Mouse (Mus musculus): ENCODE measurements around the gene Tigd4. TPM values are rescaled to one million over a fixed set of nuclear protein-coding genes. Genes with fewer than 3 reads are reported as not detected.
"Not testable (repeated sequence)": the region's sequence is repeated elsewhere in the genome, so short reads cannot be mapped to it uniquely, and the experiment has no call there.

The Tigd4 gene
- not detected in 2 replicates for polyA plus RNA-seq (2015; fragmentation: Nextera tagmentation; extraction: Ambion mirVana)

- Histone ChIP-seq H3K27ac (replicated peaks) (no peak within 1 kb of the TSS), H3K9me3 (no peaks in the 10 kb centered on the region)
- ATAC-seq (ENCODE audit: low FRiP score, low read depth): no peak
Measured at GRCm38 (mm10) chr3:84593274-84593673, at the start of gene Tigd4. Gene Tigd4 (plus strand): TSS chr3:84593574.

GRCm38 (mm10) chr3:84547177-84547576 is 46.2 kb upstream of the Tigd4 start:
- Histone ChIP-seq H3K27me3 (no peaks in the 10 kb centered on the region), H3K4me1 (replicated peaks) (no peaks in the 10 kb centered on the region), H3K9me3 (no peaks in the 10 kb centered on the region), H3K4me2 (no peak overlapping the region), H3K4me3 (no peak overlapping the region), H3K9ac (no peak overlapping the region), H3K36me3 (no peaks in the 10 kb centered on the region), H3K27ac (replicated peaks) (no peak overlapping the region)
- no peak for ATAC-seq (ENCODE audit: low FRiP score, low read depth)
- 81% methylated on average over 8 of the region's 8 CpGs for WGBS

More at GRCm38 (mm10) chr3:84593274-84593673, at the start of gene Tigd4:
- Histone ChIP-seq H3K36me3 (no peaks in the 10 kb centered on the region), H3K27me3 (no peaks in the 10 kb centered on the region), H3K4me1 (replicated peaks) (0 out of 2 replicates have a peak, but pooled peaks cover 4% of the 10 kb centered on the region), H3K4me3 (no peak within 1 kb of the TSS), H3K4me2 (no peak within 1 kb of the TSS), H3K9ac (no peak within 1 kb of the TSS)
- 94% methylated on average over 2 of the region's 2 CpGs for WGBS

- H3K27me3 ChIP-seq: no peaks in the 10 kb centered on the region
- H3K27ac ChIP-seq (replicated peaks): no peak overlapping the region
- no peaks in the 10 kb centered on the region for H3K4me1 ChIP-seq (replicated peaks)
- no peak overlapping the region for H3K9ac ChIP-seq
- no peaks in the 10 kb centered on the region for H3K36me3 ChIP-seq
- no peak for ATAC-seq (ENCODE audit: low FRiP score, low read depth)
- no peak overlapping the region for H3K4me3 ChIP-seq
- no peak overlapping the region for H3K4me2 ChIP-seq
- no peaks in the 10 kb centered on the region for H3K9me3 ChIP-seq
- WGBS: 89% methylated on average over 3 of the region's 3 CpGs
Measured at GRCm38 (mm10) chr3:84555780-84556179, 37.6 kb upstream of the Tigd4 start.

GRCm38 (mm10) chr3:84558301-84558700 is 35.1 kb upstream of the Tigd4 start:
- Histone ChIP-seq H3K4me3 (no peak overlapping the region), H3K27me3 (no peaks in the 10 kb centered on the region), H3K4me1 (replicated peaks) (no peaks in the 10 kb centered on the region), H3K4me2 (no peak overlapping the region), H3K9ac (no peak overlapping the region), H3K9me3 (no peaks in the 10 kb centered on the region), H3K27ac (replicated peaks) (no peak overlapping the region), H3K36me3 (no peaks in the 10 kb centered on the region)
- no peak for ATAC-seq (ENCODE audit: low FRiP score, low read depth)
- 93% methylated on average over 3 of the region's 3 CpGs for WGBS

GRCm38 (mm10) chr3:84562911-84563310 is 30.5 kb upstream of the Tigd4 start:
- H3K4me1 ChIP-seq (replicated peaks): not testable (repeated sequence)

GRCm38 (mm10) chr3:84563415-84563814 is 30.0 kb upstream of the Tigd4 start:
- ATAC-seq (ENCODE audit: low FRiP score, low read depth): no peak
- Histone ChIP-seq H3K27me3 (no peaks in the 10 kb centered on the region), H3K9ac (no peak overlapping the region), H3K4me1 (replicated peaks) (no peaks in the 10 kb centered on the region), H3K9me3 (no peaks in the 10 kb centered on the region), H3K36me3 (no peaks in the 10 kb centered on the region), H3K4me2 (no peak overlapping the region), H3K27ac (replicated peaks) (no peak overlapping the region), H3K4me3 (no peak overlapping the region)
- 93% methylated on average over 4 of the region's 4 CpGs for WGBS

More at GRCm38 (mm10) chr3:84562911-84563310, 30.5 kb upstream of the Tigd4 start:
- H3K36me3 ChIP-seq; ATAC-seq (ENCODE audit: low FRiP score, low read depth); H3K9me3 ChIP-seq; H3K27ac ChIP-seq (replicated peaks); H3K4me2 ChIP-seq; H3K4me3 ChIP-seq; H3K27me3 ChIP-seq; H3K9ac ChIP-seq: not testable (repeated sequence)
- WGBS: 100% methylated on average over 2 of the region's 2 CpGs

GRCm38 (mm10) chr3:84568540-84568939 is 24.8 kb upstream of the Tigd4 start:
- no peaks in the 10 kb centered on the region for H3K9me3 ChIP-seq
- H3K27me3 ChIP-seq: no peaks in the 10 kb centered on the region
- 92% methylated on average over 6 of the region's 6 CpGs for WGBS
- H3K4me3 ChIP-seq: no peak overlapping the region
- no peak overlapping the region for H3K4me2 ChIP-seq
- no peaks in the 10 kb centered on the region for H3K36me3 ChIP-seq
- H3K9ac ChIP-seq: no peak overlapping the region
- H3K27ac ChIP-seq (replicated peaks): no peak overlapping the region
- no peak for ATAC-seq (ENCODE audit: low FRiP score, low read depth)
- no peaks in the 10 kb centered on the region for H3K4me1 ChIP-seq (replicated peaks)

- WGBS: 82% methylated on average over 6 of the region's 6 CpGs
- no peak overlapping the region for H3K9ac ChIP-seq
- H3K27me3 ChIP-seq: no peaks in the 10 kb centered on the region
- no peaks in the 10 kb centered on the region for H3K36me3 ChIP-seq
- no peak for ATAC-seq (ENCODE audit: low FRiP score, low read depth)
- H3K27ac ChIP-seq (replicated peaks): no peak overlapping the region
- no peaks in the 10 kb centered on the region for H3K9me3 ChIP-seq
- no peak overlapping the region for H3K4me3 ChIP-seq
- no peak overlapping the region for H3K4me2 ChIP-seq
- no peaks in the 10 kb centered on the region for H3K4me1 ChIP-seq (replicated peaks)
Measured at GRCm38 (mm10) chr3:84569587-84569986, 23.8 kb upstream of the Tigd4 start.

GRCm38 (mm10) chr3:84570501-84570900 is 22.9 kb upstream of the Tigd4 start:
- H3K4me3 ChIP-seq: no peak overlapping the region
- H3K36me3 ChIP-seq: no peaks in the 10 kb centered on the region
- H3K27me3 ChIP-seq: no peaks in the 10 kb centered on the region
- H3K4me2 ChIP-seq: no peak overlapping the region
- no peak for ATAC-seq (ENCODE audit: low FRiP score, low read depth)
- H3K9ac ChIP-seq: no peak overlapping the region
- no peaks in the 10 kb centered on the region for H3K4me1 ChIP-seq (replicated peaks)
- H3K27ac ChIP-seq (replicated peaks): no peak overlapping the region
- no peaks in the 10 kb centered on the region for H3K9me3 ChIP-seq
- WGBS: 95% methylated on average over 3 of the region's 3 CpGs

- Histone ChIP-seq H3K27ac (replicated peaks) (no peak overlapping the region), H3K4me3 (0 out of 2 replicates have a peak overlapping the region, but pooled peaks have one; percentile 60), H3K4me1 (replicated peaks) (peaks cover 34% of the 10 kb centered on the region), H3K36me3 (no peaks in the 10 kb centered on the region), H3K27me3 (no peaks in the 10 kb centered on the region), H3K9ac (no peak overlapping the region), H3K4me2 (peak overlapping the region; percentile 89), H3K9me3 (no peaks in the 10 kb centered on the region)
- 65% methylated on average over 4 of the region's 4 CpGs for WGBS
- ATAC-seq (ENCODE audit: low FRiP score, low read depth): no peak
Measured at GRCm38 (mm10) chr3:84580716-84581115, 12.7 kb upstream of the Tigd4 start.

GRCm38 (mm10) chr3:84581696-84582022 is 11.7 kb upstream of the Tigd4 start:
- Histone ChIP-seq H3K9ac (peak overlapping the region; percentile 57), H3K27me3 (no peaks in the 10 kb centered on the region), H3K27ac (replicated peaks) (peak overlapping the region; percentile 88), H3K9me3 (no peaks in the 10 kb centered on the region), H3K36me3 (no peaks in the 10 kb centered on the region), H3K4me2 (peak overlapping the region; percentile 89), H3K4me1 (replicated peaks) (peaks cover 34% of the 10 kb centered on the region), H3K4me3 (peak overlapping the region; percentile 60)
- 0% methylated on average over 4 of the region's 4 CpGs for WGBS
- ATAC-seq (ENCODE audit: low FRiP score, low read depth): no peak

- no peaks in the 10 kb centered on the region for H3K27me3 ChIP-seq
- H3K4me1 ChIP-seq (replicated peaks): peaks cover 34% of the 10 kb centered on the region
- no peaks in the 10 kb centered on the region for H3K36me3 ChIP-seq
- peak within 1 kb of the TSS; percentile 88 for H3K27ac ChIP-seq (replicated peaks)
- peak; percentile 98 for ATAC-seq (ENCODE audit: low FRiP score, low read depth)
- peak within 1 kb of the TSS; percentile 89 for H3K4me2 ChIP-seq
- under 1% methylated on average over 69 of the region's 70 CpGs for WGBS
- peak within 1 kb of the TSS; percentile 57 for H3K9ac ChIP-seq
- H3K9me3 ChIP-seq: no peaks in the 10 kb centered on the region
- H3K4me3 ChIP-seq: peak within 1 kb of the TSS; percentile 60
Measured at GRCm38 (mm10) chr3:84582023-84582912, 11.1 kb upstream of the Tigd4 start, which contains the start of gene Arfip1. Gene Arfip1 (minus strand): TSS chr3:84582625.
